Mouse (Mus musculus) splenic B cell, adult 2 months (primary cell): Measurements from ENCODE around the gene Dnajb1.

Source experiments
- DNase-seq: peaks from one replicate; pipeline ENCODE4 v3.0.0-alpha.2; 2011; ENCODE audit warnings: low read depth, low spot score
- H3K27me3 ChIP-seq: 2 replicates; pipeline ENCODE4 v1.6.1; 2012; ENCODE audit warnings: mild to moderate bottlenecking, low read length, moderate library complexity, mixed read lengths; ENCODE audit not compliant: control insufficient read depth, poor library complexity, insufficient read depth, severe bottlenecking
- H3K36me3 ChIP-seq: 2 replicates; pipeline ENCODE4 v1.6.1; 2012; ENCODE audit warnings: mild to moderate bottlenecking, low read length, moderate library complexity, mixed read lengths; ENCODE audit not compliant: control insufficient read depth, poor library complexity, insufficient read depth, severe bottlenecking

The Dnajb1 gene

DNA sequence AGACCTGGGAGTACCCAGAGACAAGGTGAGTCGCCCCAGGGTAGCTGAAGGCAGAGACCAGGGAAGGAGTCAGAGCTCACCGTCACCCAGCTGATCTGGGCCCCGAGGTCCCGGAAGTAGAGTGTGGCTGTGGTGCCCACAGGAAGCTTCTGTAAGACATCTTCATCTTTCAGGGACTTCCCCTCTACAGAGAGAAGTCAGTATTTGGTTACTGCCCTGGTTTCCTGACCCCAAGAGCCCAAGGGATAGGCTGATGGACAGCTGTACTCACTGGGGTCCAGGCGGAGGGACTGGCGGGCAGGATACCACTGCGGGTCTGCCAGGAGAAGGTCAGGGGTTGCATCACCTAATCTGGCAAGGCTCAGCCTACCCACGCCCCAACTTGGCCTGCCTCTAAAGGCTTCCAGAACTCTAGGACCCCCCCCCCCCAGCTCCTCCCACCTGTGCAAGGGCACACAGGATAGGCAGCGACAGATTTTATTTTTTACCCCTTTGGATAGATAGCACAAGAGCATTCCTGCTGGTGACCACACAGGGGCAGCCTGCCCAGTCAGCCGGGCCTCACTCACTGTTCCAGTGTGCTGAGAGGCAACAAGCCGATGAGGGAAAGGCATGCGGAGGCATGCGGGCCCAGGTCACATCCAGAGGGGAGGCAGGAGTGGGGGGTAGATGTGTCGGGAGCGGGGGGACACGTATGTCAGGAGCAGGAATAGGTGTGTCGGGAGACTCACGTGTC is 34.7 kb upstream of the Dnajb1 start:
- no peaks in the 10 kb centered on the region for H3K27me3 ChIP-seq
- peak; percentile 77 for DNase-seq
- H3K36me3 ChIP-seq = peaks cover 2% of the 10 kb centered on the region; the same call in 1 of the 2 replicates

DNA sequence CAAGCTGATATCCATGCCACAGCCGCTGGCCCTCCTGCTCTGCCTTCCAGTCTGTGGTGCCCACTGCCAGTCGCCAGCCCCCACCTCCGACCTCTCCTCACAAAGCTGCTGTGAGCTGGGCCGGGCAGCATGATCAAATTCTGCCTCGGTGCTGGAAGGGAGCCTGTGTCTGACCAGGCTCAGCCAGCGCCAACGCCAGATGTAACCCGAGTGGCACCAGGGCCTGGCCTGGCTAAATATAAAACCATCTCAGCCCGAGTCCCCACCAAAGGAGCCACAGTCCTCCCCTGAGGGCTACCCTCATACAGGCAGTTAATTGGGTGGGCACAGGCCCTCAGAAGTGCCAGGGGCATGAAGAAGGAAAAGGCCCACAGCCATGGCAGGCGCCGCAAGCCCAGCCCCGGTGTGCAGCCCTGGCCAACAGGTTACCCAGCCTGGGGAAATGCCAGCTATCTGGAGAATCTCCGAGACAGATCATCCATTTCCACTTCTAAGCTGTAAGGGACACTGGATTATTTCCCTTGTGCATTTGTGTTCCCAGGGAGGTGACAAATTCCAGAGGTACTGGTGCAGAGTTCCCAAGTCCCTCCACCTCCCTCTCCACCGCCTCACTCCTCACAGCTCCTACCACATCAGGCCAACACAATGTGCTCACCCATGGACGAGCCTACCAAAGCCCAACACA is 33.2 kb upstream of the Dnajb1 start:
- peaks cover 2% of the 10 kb centered on the region; the same call in 1 of the 2 replicates for H3K36me3 ChIP-seq
- no peak for DNase-seq
- H3K27me3 ChIP-seq = no peaks in the 10 kb centered on the region

DNA sequence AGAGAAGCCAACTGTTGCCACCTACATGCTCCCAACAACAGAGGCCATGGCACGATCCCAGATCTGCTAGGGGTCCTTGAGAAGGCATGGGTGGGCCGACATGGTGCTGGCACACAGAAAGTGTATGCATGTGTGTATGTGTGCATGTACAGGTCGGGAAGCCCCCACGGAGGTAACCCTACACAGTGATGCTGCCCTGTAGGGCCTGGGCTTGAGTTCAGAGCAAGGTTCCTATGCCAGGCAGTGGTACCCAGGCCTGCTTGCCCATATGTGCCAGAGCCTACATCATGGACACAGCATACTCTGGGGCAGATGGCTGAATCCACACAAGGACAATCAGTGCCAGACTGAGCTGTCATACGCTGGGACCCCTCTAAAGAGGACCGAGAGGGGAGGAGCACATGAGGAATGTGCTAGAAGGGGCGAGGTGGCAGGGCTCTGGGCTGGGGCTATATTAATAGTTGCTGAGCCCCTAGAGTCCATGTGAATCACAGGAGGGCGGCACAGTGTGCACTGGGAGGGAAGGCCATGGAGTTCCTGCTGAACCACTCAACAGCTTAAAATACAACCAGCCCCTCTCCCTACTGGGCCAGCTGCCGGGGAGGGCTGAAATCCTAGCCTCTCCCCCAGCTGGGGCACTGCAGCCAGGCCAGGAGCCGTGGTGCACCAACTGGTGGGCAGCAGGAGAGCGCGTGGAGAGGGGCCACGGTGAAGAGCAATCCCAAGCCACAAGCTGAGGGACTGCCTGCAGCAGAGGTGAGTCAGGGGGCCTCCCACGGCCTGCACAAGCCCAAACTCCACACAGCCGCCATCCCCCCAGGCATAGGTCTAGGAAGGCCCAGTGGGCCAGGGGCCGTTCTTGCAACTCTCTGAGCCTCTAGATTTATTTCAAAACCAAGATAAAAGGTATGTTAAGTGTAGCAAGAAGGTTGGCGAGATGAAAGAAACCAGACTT is 32.2 kb upstream of the Dnajb1 start:
- H3K36me3 ChIP-seq = peaks cover 2% of the 10 kb centered on the region; the same call in 1 of the 2 replicates
- DNase-seq = no peak
- no peaks in the 10 kb centered on the region for H3K27me3 ChIP-seq

DNA sequence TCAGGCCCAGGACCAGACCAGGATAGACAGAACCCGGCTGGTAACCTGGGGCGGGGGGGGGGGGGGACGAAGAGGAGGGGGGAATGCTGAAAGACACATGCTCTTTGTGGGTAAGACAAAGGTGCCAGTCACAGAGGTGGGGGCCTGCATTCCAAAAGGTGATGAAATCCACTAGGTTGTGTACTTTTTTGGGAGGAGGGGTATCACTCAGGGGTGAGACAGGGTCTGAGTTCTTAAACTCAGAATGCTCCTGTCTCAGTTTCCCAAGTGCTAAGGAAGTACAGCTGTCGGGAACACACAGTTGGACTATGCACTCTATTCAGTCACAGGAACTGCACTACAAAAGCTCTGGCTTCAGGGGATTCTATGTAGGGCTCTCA is 31.5 kb upstream of the Dnajb1 start:
- DNase-seq = no peak
- no peaks in the 10 kb centered on the region for H3K36me3 ChIP-seq
- no peaks in the 10 kb centered on the region for H3K27me3 ChIP-seq

DNA sequence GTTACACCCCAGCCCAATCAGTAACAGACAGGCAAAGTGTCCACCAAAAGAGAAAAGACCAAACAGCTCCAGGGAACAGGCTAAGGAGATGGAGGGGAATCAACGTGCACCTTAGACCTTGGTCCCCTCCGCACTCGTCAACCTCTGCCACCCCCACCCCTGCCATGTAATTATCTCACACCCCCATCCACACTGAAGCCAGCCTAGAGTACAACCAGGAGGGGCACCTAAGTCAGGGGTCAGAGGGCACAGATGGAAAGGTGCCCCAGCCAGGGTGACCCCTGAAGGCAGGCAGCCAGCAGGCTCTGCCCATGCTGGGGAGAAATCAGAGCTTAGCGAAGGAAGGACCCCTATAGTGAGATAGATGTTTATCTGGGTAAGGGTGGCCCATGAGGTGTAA is 31.1 kb upstream of the Dnajb1 start:
- Histone ChIP-seq H3K36me3 (no peaks in the 10 kb centered on the region), H3K27me3 (no peaks in the 10 kb centered on the region)
- DNase-seq = no peak

DNA sequence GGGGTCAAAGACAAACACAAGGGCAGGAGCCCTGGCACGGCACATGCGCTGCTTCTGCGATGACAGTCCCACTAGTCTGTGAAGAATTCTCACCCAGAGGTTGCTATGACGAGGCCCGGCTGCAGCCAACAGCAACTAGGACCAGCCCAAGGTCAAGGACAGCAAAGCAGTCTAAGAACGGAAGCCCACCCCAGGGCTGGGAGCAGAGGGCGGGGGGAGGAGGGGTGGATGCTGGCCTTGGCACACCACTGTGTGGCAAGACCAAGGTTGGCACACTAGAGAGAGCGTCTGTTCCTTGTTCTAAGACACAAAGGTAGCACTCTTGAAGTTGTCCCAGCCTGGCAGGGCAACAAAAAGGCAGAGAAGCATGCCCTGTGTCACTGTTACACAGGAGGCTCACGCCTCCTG is 30.6 kb upstream of the Dnajb1 start:
- no peak for DNase-seq
- no peaks in the 10 kb centered on the region for H3K27me3 ChIP-seq
- no peaks in the 10 kb centered on the region for H3K36me3 ChIP-seq

DNA sequence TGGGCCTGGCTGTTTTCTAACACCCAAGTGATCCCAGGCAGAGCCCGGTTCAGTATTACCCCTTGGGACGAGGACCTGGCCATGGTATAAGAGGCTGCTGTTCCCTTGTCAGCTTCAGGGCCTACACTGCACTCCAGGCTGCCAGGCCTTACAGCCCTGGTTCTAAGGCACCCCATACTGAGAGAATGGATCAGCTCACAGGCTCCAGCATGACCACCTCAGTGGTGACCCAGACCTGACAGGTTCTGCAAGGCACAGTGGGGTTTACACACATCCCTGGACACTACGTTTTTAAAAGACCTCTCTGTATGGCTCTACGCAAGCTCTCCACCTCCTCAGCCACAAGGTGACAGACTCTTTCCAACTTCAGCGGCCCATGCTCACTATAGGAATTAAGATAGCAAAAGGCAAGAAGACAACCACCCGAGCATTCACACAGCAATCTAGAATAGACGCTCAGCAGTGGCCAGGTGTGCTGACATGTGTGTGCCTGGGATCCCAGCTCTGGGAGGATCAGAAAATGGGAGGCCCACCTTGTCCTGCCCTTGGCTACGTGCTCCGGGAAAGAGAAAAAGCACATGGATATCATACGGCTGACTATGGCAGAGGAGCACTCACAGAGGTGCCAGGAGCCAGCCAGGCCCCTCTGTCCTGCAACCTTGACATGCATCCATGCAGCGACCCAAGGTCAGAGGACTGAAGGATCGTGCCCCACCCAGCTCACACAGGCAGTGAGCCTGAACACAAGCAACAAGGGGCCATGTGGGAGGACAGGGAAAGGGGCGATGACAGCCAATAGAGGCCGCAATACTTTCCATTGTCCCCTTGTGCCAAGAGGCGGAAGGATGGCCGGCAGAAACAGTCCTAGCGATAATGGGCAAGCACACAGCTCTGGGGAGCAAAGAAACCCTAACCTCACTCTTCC is 29.6 kb upstream of the Dnajb1 start:
- no peaks in the 10 kb centered on the region for H3K36me3 ChIP-seq
- DNase-seq = no peak
- H3K27me3 ChIP-seq = no peaks in the 10 kb centered on the region

DNA sequence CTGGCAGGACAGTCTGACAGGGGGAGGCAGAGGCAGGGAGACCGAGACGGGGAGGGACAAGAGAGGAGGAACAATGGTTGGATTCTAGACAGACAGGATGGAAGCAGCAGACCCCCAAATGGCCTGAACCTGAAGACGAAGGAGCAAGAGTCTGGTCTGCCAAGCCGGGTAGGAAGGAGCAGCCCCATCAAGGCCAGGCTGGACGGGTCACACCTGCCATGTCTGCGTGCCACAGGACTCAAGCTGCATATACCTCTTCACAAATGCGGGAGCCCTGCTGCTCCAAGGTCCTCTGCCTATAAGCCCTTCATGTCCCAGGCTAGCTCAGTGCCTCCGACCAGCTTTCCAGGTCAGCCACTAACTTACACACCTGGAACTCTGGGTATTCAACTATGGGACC is 28.3 kb upstream of the Dnajb1 start:
- Histone ChIP-seq H3K27me3 (no peaks in the 10 kb centered on the region), H3K36me3 (no peaks in the 10 kb centered on the region; the same call in 1 of the 2 replicates)
- DNase-seq = no peak

DNA sequence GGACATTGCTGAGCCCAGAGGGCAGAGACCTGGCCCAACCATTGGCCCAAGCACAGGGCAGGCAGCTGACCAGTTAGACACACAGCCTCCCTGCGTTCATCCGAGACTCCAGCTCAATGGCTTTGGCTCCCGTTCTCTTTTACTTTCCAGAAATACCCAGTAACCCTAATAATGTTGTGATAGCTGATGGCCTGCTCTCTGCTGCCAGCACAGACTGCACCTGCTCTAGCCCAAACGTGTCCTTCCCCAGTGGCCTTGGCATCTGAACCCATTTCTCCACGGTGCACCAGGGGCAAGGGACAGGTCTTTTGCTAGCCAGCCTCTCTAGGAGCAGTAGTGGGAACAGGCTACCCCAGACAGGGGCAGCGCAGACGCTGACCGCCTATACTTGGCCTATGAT is 27.2 kb upstream of the Dnajb1 start:
- Histone ChIP-seq H3K36me3 (no peaks in the 10 kb centered on the region; the same call in 1 of the 2 replicates), H3K27me3 (no peaks in the 10 kb centered on the region)
- DNase-seq = no peak

DNA sequence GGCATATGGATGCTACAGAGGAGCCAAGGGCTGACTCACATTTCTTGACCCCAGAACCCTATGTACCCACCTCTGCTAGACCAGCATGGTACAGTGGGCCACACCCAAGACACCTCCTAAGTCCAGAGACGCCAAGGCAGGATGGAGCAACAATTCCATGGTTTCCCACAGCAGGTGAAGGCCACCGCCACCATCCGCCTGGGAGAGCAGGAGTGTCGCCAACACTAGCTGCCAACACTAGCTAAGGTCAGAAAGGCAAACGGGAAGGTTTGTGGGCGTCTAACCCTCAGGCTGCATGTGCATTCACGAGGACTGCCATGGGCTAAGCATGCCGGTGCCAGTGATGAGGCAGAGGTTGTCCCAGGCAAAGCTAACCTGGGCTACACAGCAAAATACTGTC is 25.8 kb upstream of the Dnajb1 start:
- no peak for DNase-seq
- H3K27me3 ChIP-seq = no peaks in the 10 kb centered on the region
- H3K36me3 ChIP-seq = no peaks in the 10 kb centered on the region; the same call in 1 of the 2 replicates

DNA sequence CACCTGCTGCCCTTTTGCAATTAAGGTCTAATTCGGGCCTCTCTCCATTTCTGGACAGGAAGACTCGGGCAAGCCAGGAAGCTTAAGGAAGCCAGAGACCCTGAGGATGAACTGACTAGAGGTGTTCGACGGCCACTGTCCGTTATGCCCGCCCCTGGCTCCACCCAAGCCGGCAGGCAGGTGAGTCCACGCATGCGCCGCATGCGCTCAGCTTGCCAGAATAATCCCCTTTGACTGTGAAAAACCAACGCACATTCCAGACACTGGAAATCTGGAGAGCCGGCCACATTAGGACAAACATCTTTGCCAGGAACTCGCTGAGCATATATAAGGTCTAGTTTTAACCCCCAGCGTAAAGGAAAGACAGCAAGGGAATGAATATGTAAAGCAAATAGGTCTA is 24.8 kb upstream of the Dnajb1 start:
- Histone ChIP-seq H3K36me3 (no peaks in the 10 kb centered on the region; the same call in 1 of the 2 replicates), H3K27me3 (no peaks in the 10 kb centered on the region)
- DNase-seq = no peak

DNA sequence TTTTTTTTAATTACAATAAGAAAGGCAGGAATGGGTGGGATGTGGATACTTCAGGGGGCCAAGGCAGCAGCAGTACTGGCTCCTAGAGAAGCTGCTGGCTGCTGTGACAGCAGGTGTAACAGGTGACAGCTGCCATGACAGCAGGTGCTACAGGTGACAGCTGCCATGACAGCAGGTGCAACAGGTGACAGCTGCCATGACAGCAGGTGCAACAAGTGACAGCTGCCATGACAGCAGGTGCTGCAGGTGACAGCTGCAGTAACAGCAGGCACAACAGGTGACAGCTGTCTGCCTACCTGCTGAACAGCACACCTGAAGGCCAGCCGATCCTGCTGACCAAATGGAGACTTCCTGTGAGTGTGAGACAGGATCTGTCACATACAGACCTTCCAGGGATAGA is 23.2 kb upstream of the Dnajb1 start:
- H3K27me3 ChIP-seq = no peaks in the 10 kb centered on the region
- no peak for DNase-seq
- no peaks in the 10 kb centered on the region; the same call in none of the 2 replicates for H3K36me3 ChIP-seq

DNA sequence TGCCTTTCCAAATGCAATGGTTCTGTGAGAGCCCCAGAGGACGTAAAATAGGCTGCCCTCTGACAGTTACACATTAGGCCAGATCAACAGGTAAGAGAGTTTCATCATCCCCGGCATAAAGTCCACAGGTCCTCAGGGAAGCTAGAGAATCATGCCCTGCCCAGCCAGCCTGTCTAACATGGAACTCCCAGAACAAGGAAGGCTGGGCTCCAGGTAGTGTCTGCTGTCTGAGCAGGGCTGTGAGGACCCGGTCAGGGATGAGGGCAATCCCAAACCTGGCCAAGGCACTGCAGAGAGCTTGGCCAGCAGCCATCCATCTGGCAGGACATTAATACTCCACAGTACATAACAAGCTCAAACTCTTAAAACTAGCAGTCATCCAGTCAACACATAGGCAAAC is 22.7 kb upstream of the Dnajb1 start:
- DNase-seq = no peak
- Histone ChIP-seq H3K36me3 (no peaks in the 10 kb centered on the region; the same call in none of the 2 replicates), H3K27me3 (no peaks in the 10 kb centered on the region)

DNA sequence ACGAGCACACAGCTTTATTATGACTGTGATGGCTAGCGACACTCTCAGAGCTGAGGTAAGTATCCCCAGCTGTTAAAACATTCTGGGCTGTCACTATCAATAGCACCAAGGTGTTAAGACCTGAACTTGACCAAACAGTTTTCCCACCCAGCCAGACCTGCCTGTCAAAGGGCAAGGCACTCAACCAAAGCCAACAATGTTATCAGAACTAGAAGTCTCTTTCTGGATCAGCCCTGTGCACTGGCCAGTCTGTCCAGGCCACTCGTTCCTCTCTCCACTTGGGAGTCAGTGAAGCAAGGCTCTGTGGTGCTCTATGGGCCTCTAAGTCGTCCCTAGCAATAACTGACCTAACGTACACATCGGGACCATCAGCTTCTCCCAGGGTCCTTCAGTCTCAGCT is 20.3 kb upstream of the Dnajb1 start:
- Histone ChIP-seq H3K27me3 (no peaks in the 10 kb centered on the region), H3K36me3 (no peaks in the 10 kb centered on the region; the same call in none of the 2 replicates)
- DNase-seq = no peak
